Mouse (Mus musculus): ENCODE measurements around the gene Ccdc83.

DNA sequence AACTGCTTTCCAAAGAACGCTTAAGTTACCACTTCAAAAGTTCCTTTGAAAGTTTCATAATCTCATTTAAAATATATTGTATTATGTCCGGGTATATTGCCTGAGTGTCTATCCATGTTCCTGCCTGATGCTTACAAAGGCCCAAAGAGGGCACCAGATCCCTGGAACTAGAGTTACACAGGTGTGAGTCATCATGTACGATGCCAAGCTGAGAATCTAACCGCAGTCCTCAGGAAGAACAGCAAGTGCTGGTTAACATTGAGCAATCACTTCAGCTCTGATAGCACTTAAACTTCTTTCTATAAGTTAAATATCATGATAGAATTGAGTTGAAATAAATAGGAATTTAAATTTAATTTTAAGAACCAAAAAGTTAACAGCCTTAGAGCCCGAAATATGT, 65.3 kb downstream of the Ccdc83 start:
- TF ChIP-seq CTCF (conservative IDR thresholded peaks at IDR 0.05; ENCODE audit: insufficient read depth, insufficient read length, low read depth, low read length) (0 out of 2 replicates have a peak, but pooled peaks have one; percentile 2), POLR2A (IDR thresholded peaks at IDR 0.05; ENCODE audit: low read depth, low read length) (no peak)

Data from kidney, adult 2 months (tissue).